Mouse (Mus musculus) spleen, postnatal 36 days (tissue): ENCODE measurements at regions not wholly inside any gene's neighbourhood (a gene's known extent, or its start where the extent isn't known, plus 50 kb on each side); places are given as distances from the start of the nearest gene placed in this dataset.
"Not testable (repeated sequence)": the region's sequence is repeated elsewhere in the genome, so short reads cannot be mapped to it uniquely, and the experiment has no call there.

Experiments used
- DNase-seq, 2 experiments: peaks; one replicate each; pipeline ENCODE4 v3.0.0; 2022; ENCODE audit warnings: low spot score in 2 of 2, mixed read lengths in 1 of 2

- not testable (repeated sequence) for DNase-seq
These were observed 77.9 kb downstream of the Tcp10c start for GRCm38 (mm10) chr17:13432256-13432655.

GRCm38 (mm10) chr17:13434146-13434545, 79.8 kb downstream of the Tcp10c start:
- not testable (repeated sequence) for DNase-seq

- DNase-seq, result not testable (repeated sequence)
These were observed 84.4 kb downstream of the Tcp10c start for GRCm38 (mm10) chr17:13438790-13439189.

GRCm38 (mm10) chr17:13440708-13441530, 86.5 kb downstream of the Tcp10c start:
- DNase-seq, result not testable (repeated sequence)

- DNase-seq, result not testable (repeated sequence)
These were observed 87.9 kb downstream of the Tcp10c start for GRCm38 (mm10) chr17:13442229-13442628.

GRCm38 (mm10) chr17:13456869-13457600, 102.7 kb downstream of the Tcp10c start:
- DNase-seq, result not testable (repeated sequence)

- not testable (repeated sequence) for DNase-seq
These were observed 103.6 kb downstream of the Tcp10c start for GRCm38 (mm10) chr17:13457942-13458341.

- not testable (repeated sequence) for DNase-seq
These were observed 104.4 kb downstream of the Tcp10c start for GRCm38 (mm10) chr17:13458814-13459213.

GRCm38 (mm10) chr17:13462663-13463062, 108.3 kb downstream of the Tcp10c start:
- DNase-seq, result not testable (repeated sequence)

GRCm38 (mm10) chr17:13465822-13466221, 111.5 kb downstream of the Tcp10c start:
- DNase-seq, result not testable (repeated sequence)

- not testable (repeated sequence) for DNase-seq
These were observed 115.6 kb downstream of the Tcp10c start for GRCm38 (mm10) chr17:13469867-13470380.

GRCm38 (mm10) chr17:13472460-13473062, 118.2 kb downstream of the Tcp10c start:
- DNase-seq, result peak; percentile 7 to 17

GRCm38 (mm10) chr17:13474310-13475094, 120.1 kb downstream of the Tcp10c start:
- DNase-seq, result no peak

GRCm38 (mm10) chr17:13478866-13479571, 124.6 kb downstream of the Tcp10c start:
- no peak for DNase-seq

GRCm38 (mm10) chr17:13479572-13480063, 125.2 kb downstream of the Tcp10c start:
- DNase-seq, result no peak

- DNase-seq, result peak in 1 of 2 experiments; percentile 13
These were observed 127.2 kb downstream of the Tcp10c start for GRCm38 (mm10) chr17:13481445-13482085.

- no peak for DNase-seq
These were observed 127.8 kb downstream of the Tcp10c start for GRCm38 (mm10) chr17:13482136-13482535.

GRCm38 (mm10) chr17:13487291-13488215, 133.2 kb downstream of the Tcp10c start:
- no peak for DNase-seq
